Mouse (Mus musculus): Measurements from ENCODE around the gene Nags. TPM values are rescaled to one million over a fixed set of nuclear protein-coding genes. Genes with fewer than 3 reads are reported as not detected.

Nags gene
- not detected for total RNA-seq (2023)

DNA sequence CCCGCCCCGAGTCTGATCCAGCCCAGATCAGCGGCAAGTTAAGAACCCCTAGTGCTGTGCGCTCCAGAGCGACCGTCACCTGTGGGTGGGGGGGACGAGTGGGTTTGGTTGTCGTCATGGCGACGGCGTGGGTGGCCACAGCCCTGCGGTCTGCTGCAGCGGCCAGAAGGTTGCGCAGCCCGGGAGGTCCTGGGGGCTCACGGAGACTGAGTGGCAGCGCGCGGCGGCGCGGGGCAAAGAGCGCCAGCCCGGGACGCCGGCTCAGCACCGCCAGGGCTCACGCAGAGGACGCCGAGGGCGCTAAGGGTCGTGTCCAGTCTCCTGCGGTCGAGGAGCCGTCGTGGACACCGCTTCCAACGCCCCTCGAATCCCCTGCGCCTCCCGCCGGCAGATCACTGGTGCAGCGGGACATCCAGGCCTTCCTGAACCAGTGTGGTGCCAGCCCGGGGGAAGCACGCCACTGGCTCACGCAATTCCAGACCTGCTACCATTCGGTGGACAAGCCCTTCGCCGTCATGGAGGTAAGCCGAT is at the start of gene Nags:
Nags (plus strand) TSS at position 43 of the 531 bp plus-strand sequence.

GRCm38 (mm10) chr11:102101219-102101618 is 44.1 kb upstream of the Nags start, which contains the start of gene Ppy:
Ppy (minus strand) TSS chr11:102101319.

DNA sequence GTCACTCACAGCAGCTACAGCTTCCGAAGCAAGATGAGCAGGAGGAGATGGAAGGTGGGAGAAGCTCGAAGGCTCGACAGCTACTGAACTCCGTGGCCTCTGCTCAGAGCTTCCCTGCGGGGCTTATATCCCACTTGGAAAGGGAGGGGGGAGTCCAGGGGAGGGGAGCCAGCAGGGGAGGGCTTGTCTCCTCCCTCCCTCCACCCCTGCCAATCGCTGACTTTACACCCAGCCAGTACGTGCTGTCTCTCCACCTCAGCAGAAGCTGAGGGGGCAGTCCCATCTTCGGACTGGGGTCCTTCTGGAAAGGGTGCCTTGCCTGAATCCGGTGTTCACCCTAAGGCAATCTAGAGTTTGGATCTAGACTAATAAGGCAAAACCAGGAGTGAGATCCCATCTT is 37.6 kb upstream of the Nags start, which contains the start of gene Pyy:
Pyy (minus strand) TSS at position 101 of the 400 bp plus-strand sequence.

GRCm38 (mm10) chr11:102156039-102156785 is 10.9 kb downstream of the Nags start, which contains the start of gene Tmem101:
Tmem101 (minus strand) TSS chr11:102156404.

GRCm38 (mm10) chr11:102184646-102185495 is 39.6 kb downstream of the Nags start, which contains the start of gene Lsm12:
Lsm12 (minus strand) TSS chr11:102185296.

GRCm38 (mm10) chr11:102189461-102190436 is 44.4 kb downstream of the Nags start, which contains the start of gene G6pc3:
G6pc3 (plus strand) TSS chr11:102189620.

Other genes with a start within 250 kb of the Nags start
- not detected for gene Sost, start 178.5 kb upstream of the Nags start, total RNA-seq (2023)
- not detected for gene Cfap97d1, start 161.2 kb upstream of the Nags start, total RNA-seq (2023)
- 100 to 1,000 TPM; 133 to 134 TPM for gene Dusp3, start 158.5 kb upstream of the Nags start, total RNA-seq (2023)
- gene Mpp3, start 117.1 kb upstream of the Nags start, total RNA-seq (2023), result not detected
- 10 to 100 TPM; 32.8 to 33.4 TPM for gene Cd300lg, start 104.0 kb upstream of the Nags start, total RNA-seq (2023)
- gene Mpp2, start 57.0 kb upstream of the Nags start, total RNA-seq (2023), result not detected
- not detected for gene Ppy, start 44.2 kb upstream of the Nags start, total RNA-seq (2023)
- gene Pyy, start 37.7 kb upstream of the Nags start, total RNA-seq (2023), result not detected
- gene Tmem101, start 10.9 kb downstream of the Nags start, total RNA-seq (2023), result 10 to 100 TPM in 1 of 2 experiments, 1 to 10 TPM in 1; 8.6 to 11.6 TPM
- 10 to 100 TPM; 46.7 to 51.0 TPM for gene Lsm12, start 39.8 kb downstream of the Nags start, total RNA-seq (2023)
- gene G6pc3, start 44.1 kb downstream of the Nags start, total RNA-seq (2023), result 10 to 100 TPM; 29.8 to 33.5 TPM
- gene Hdac5, start 84.7 kb downstream of the Nags start, total RNA-seq (2023), result 100 to 1,000 TPM; 181 to 190 TPM
- under 1 TPM; 0.21 to 0.47 TPM for gene BC030867, start 103.4 kb downstream of the Nags start, total RNA-seq (2023)
- not detected for gene Asb16, start 123.2 kb downstream of the Nags start, total RNA-seq (2023)
- gene Tmub2, start 139.4 kb downstream of the Nags start, total RNA-seq (2023), result 10 to 100 TPM; 41.5 to 47.0 TPM
- gene Atxn7l3, start 151.1 kb downstream of the Nags start, total RNA-seq (2023), result 10 to 100 TPM; 56.3 to 57.2 TPM
- 100 to 1,000 TPM in 1 of 2 experiments, 10 to 100 TPM in 1; 91.7 to 103 TPM for gene Ubtf, start 174.2 kb downstream of the Nags start, total RNA-seq (2023)
- gene Slc4a1, start 220.7 kb downstream of the Nags start, total RNA-seq (2023), result under 1 TPM in 1 of 2 experiments, not detected in 1; 0.24 TPM
- not detected for gene Rundc3a, start 247.9 kb downstream of the Nags start, total RNA-seq (2023)

All from monocyte, adult 59 days (primary cell).